Mouse (Mus musculus) heart, embryonic 14.5 days (tissue): ENCODE measurements around the gene Cryba1. TPM values are rescaled to one million over a fixed set of nuclear protein-coding genes. Genes with fewer than 3 reads are reported as not detected.

Source experiments
- ATAC-seq: fragments of 200-750 bp; cut with Nextera tagmentation; 2 replicates; pipeline ENCODE4 v1.8.0; 2017; ENCODE audit warnings: low read depth, moderate TSS enrichment; ENCODE audit not compliant: insufficient number of reproducible peaks, insufficient read depth, low FRiP score
- H3K27ac ChIP-seq, 2 experiments: fragments of 200-500 bp in 1 of 2; fragments of 300-500 bp in 1 of 2; sonication (generic) in 1 of 2; replicated peaks in 1 of 2; 2 replicates each; pipeline ENCODE4 v1.5.1; 2012 to 2014; ENCODE audit warnings: low read depth in 2 of 2, low read length in 2 of 2, control low read depth in 1 of 2, mild to moderate bottlenecking in 1 of 2, mixed read lengths in 1 of 2; ENCODE audit not compliant: control insufficient read depth in 1 of 2, insufficient read depth in 1 of 2
- H3K27me3 ChIP-seq: fragments of 300-500 bp; sonication (generic); 2 replicates; pipeline ENCODE4 v1.6.1; 2014; ENCODE audit warnings: mild to moderate bottlenecking, low read length, control low read depth; ENCODE audit not compliant: control insufficient read depth, insufficient read depth
- H3K36me3 ChIP-seq: fragments of 300-500 bp; sonication (generic); 2 replicates; pipeline ENCODE4 v1.6.1; 2014; ENCODE audit warnings: mild to moderate bottlenecking, control low read depth, low read length, mixed read lengths; ENCODE audit not compliant: control insufficient read depth, insufficient read depth
- H3K4me1 ChIP-seq, 2 experiments: fragments of 200-500 bp in 1 of 2; fragments of 300-500 bp in 1 of 2; sonication (generic) in 1 of 2; 2 replicates each; pipeline ENCODE4 v1.6.1; 2012 to 2014; ENCODE audit warnings: low read length in 2 of 2, control low read depth in 1 of 2, mixed read lengths in 1 of 2; ENCODE audit not compliant: control insufficient read depth in 2 of 2, insufficient read depth in 2 of 2
- H3K4me2 ChIP-seq: fragments of 300-500 bp; sonication (generic); 2 replicates; pipeline ENCODE4 v1.6.1; 2014; ENCODE audit warnings: mild to moderate bottlenecking, low read length
- H3K4me3 ChIP-seq, 2 experiments: fragments of 200-500 bp in 1 of 2; fragments of 300-500 bp in 1 of 2; sonication (generic) in 1 of 2; 2 replicates each; pipeline ENCODE4 v1.5.1; 2012 to 2014; ENCODE audit warnings: low read length in 2 of 2, mild to moderate bottlenecking in 2 of 2, control low read depth in 1 of 2, low read depth in 1 of 2, moderate library complexity in 1 of 2; ENCODE audit not compliant: control insufficient read depth in 1 of 2, insufficient read depth in 1 of 2
- H3K9ac ChIP-seq: fragments of 300-500 bp; sonication (generic); 2 replicates; pipeline ENCODE4 v1.6.1; 2014; ENCODE audit warnings: mild to moderate bottlenecking, low read length
- H3K9me3 ChIP-seq: fragments of 300-500 bp; sonication (generic); 2 replicates; pipeline ENCODE4 v1.6.1; 2016; ENCODE audit warnings: low read length, control low read depth; ENCODE audit not compliant: control insufficient read depth
- WGBS: fragments of 180-500 bp; shearing (Covaris S2); extraction: QIAGEN DNeasy Blood & Tissue Kit; methylation state at CpG from one replicate; pipeline ENCODE4 v1.1.7; 2014; 5-methylcytosine and 5-hydroxymethylcytosine counted together
- polyA plus RNA-seq: library from polyadenylated mRNA; unstranded; fragments of >200 nt; fragmentation: Nextera tagmentation; extraction: Ambion mirVana; gene quantifications from 2 replicates; pipeline ENCODE4 v1.2.1, GENCODE M21; 2014

The Cryba1 gene
- not detected in 2 replicates for polyA plus RNA-seq

- 51% methylated on average over 7 of the region's 7 CpGs for WGBS
- no peaks in the 10 kb centered on the region for H3K36me3 ChIP-seq
- H3K4me3 ChIP-seq: no peak within 1 kb of the TSS
- H3K4me2 ChIP-seq: no peak within 1 kb of the TSS
- no peaks in the 10 kb centered on the region for H3K27me3 ChIP-seq
- ATAC-seq: no peak
- no peaks in the 10 kb centered on the region for H3K4me1 ChIP-seq
- no peaks in the 10 kb centered on the region for H3K9me3 ChIP-seq
- H3K9ac ChIP-seq: no peak within 1 kb of the TSS
- no peak within 1 kb of the TSS for H3K27ac ChIP-seq
These were observed at the start of gene Cryba1 for GRCm38 (mm10) chr11:77725183-77725582. TSS of gene Cryba1 (minus strand) at chr11:77725283.

GRCm38 (mm10) chr11:77771879-77772713 lies 47.0 kb upstream of the Cryba1 start:
- Histone ChIP-seq H3K4me3 (no peak overlapping the region), H3K4me1 (peaks cover 20 to 23% of the 10 kb centered on the region in 2 experiments), H3K9me3 (no peaks in the 10 kb centered on the region), H3K4me2 (no peak overlapping the region), H3K27ac (no peak overlapping the region), H3K27me3 (no peaks in the 10 kb centered on the region), H3K36me3 (0 out of 2 replicates have a peak, but pooled peaks cover under 1% of the 10 kb centered on the region), H3K9ac (no peak overlapping the region; the same call in 1 of the 2 replicates)
- 49% methylated on average over 8 of the region's 8 CpGs for WGBS
- ATAC-seq: no peak

GRCm38 (mm10) chr11:77770346-77770745 lies 45.3 kb upstream of the Cryba1 start:
- Histone ChIP-seq H3K4me1 (peaks cover 20 to 32% of the 10 kb centered on the region in 2 experiments), H3K9ac (no peak overlapping the region), H3K4me3 (no peak overlapping the region), H3K27me3 (no peaks in the 10 kb centered on the region), H3K4me2 (no peak overlapping the region), H3K27ac (no peak overlapping the region), H3K9me3 (no peaks in the 10 kb centered on the region), H3K36me3 (no peaks in the 10 kb centered on the region)
- WGBS: 73% methylated on average over 8 of the region's 8 CpGs
- no peak for ATAC-seq

- Histone ChIP-seq H3K4me2 (no peak overlapping the region), H3K9ac (no peak overlapping the region), H3K4me1 (peaks cover 26 to 41% of the 10 kb centered on the region in 2 experiments), H3K9me3 (no peaks in the 10 kb centered on the region), H3K36me3 (no peaks in the 10 kb centered on the region), H3K27me3 (no peaks in the 10 kb centered on the region), H3K27ac (no peak overlapping the region), H3K4me3 (no peak overlapping the region)
- ATAC-seq: no peak
- 84% methylated on average over 4 of the region's 4 CpGs for WGBS
These were observed 44.4 kb upstream of the Cryba1 start for GRCm38 (mm10) chr11:77769496-77769895.

DNA sequence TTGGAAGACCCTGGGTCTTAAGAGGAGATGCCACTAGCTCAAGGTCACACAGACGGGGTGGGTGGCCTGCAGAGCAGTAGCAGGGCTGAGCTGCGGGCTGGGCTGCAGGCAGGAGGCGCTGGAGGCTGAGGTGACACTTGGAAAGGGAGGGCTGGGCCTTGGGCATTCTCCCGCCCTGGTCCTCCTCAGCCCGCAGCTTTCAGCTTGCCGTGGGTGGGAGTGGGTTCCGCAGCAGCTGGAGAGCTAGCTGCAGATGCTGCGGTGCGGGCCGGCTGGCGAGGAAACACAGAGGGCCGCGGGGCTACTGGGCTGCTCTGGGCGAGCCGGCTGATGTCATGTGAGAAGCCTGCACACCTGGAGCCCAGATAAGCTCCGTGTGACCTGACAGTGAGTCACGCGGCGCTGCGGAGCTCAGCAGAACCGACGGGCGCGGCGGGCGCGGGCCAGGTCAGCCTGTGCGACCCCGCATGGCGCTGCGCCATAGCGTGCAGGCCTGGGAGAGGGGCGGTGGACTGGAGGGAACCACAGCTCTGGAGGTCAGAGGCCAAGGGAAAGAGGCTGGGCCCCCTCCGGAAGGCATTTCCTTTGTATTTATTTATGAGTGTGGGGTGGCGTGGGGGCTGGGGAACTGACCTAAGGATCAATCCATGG lies 41.4 kb upstream of the Cryba1 start:
- H3K9me3 ChIP-seq: no peaks in the 10 kb centered on the region
- H3K9ac ChIP-seq: peak overlapping the region; percentile 75
- WGBS: 3% methylated on average over 35 of the region's 35 CpGs
- H3K36me3 ChIP-seq: no peaks in the 10 kb centered on the region
- peak overlapping the region; percentile 49 for H3K4me3 ChIP-seq
- peaks cover 28 to 43% of the 10 kb centered on the region in 2 experiments for H3K4me1 ChIP-seq
- no peaks in the 10 kb centered on the region for H3K27me3 ChIP-seq
- peak; percentile 28 for ATAC-seq
- peak overlapping the region; percentile 75 to 85 for H3K27ac ChIP-seq
- H3K4me2 ChIP-seq: peak overlapping the region; percentile 92

- no peaks in the 10 kb centered on the region for H3K9me3 ChIP-seq
- peak overlapping the region; percentile 41 for H3K9ac ChIP-seq
- H3K4me3 ChIP-seq: no peak overlapping the region
- no peaks in the 10 kb centered on the region for H3K27me3 ChIP-seq
- H3K4me2 ChIP-seq: peak overlapping the region; percentile 92
- no peak for ATAC-seq
- H3K36me3 ChIP-seq: no peaks in the 10 kb centered on the region
- H3K4me1 ChIP-seq: peaks cover 28 to 43% of the 10 kb centered on the region in 2 experiments
- H3K27ac ChIP-seq: peak overlapping the region; percentile 33 to 85; a peak in 3 of 4 replicates
- WGBS: 40% methylated on average over 4 of the region's 4 CpGs
These were observed 40.3 kb upstream of the Cryba1 start for GRCm38 (mm10) chr11:77765459-77765777.

GRCm38 (mm10) chr11:77764694-77765458 lies 39.8 kb upstream of the Cryba1 start:
- peak overlapping the region; percentile 92 for H3K4me2 ChIP-seq
- no peaks in the 10 kb centered on the region for H3K27me3 ChIP-seq
- H3K36me3 ChIP-seq: no peaks in the 10 kb centered on the region
- 46% methylated on average over 9 of the region's 9 CpGs for WGBS
- peaks cover 26 to 43% of the 10 kb centered on the region in 2 experiments for H3K4me1 ChIP-seq
- no peak for ATAC-seq
- peak overlapping the region in 1 of 2 experiments; percentile 86; a peak in 1 of 4 replicates for H3K4me3 ChIP-seq
- H3K9me3 ChIP-seq: no peaks in the 10 kb centered on the region
- peak overlapping the region; percentile 2 to 85; a peak in 3 of 4 replicates for H3K27ac ChIP-seq
- peak overlapping the region; percentile 96 for H3K9ac ChIP-seq
